Mouse (Mus musculus): ENCODE measurements around the gene Atf6. TPM values are rescaled to one million over a fixed set of nuclear protein-coding genes. Genes with fewer than 3 reads are reported as not detected.

Atf6 gene
- total RNA-seq, 2 experiments from 2014 or later, result 24.3 to 27.6 TPM

DNA sequence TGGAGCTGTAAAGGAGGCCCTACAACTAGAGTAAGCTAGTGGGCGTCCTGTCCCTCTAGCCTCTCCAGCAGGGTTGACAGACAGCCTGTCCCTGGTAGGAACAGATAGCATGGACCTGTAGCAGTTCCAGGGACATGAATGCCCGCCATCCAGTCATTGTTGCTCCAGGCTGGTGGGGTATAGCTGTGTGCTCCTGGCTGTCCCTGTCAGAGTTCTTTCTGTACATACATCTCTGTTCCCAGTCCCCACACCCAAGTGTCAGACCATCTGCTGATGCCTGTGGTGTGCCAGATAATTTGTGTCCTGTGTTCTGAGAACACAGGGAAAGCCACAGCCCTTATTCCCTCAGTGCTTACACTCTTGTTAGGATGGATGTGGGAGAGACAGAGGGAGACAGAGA, 187.9 kb downstream of the Atf6 start:
- no peak for ATAC-seq (replicated peaks; ENCODE audit: poor library complexity)

DNA sequence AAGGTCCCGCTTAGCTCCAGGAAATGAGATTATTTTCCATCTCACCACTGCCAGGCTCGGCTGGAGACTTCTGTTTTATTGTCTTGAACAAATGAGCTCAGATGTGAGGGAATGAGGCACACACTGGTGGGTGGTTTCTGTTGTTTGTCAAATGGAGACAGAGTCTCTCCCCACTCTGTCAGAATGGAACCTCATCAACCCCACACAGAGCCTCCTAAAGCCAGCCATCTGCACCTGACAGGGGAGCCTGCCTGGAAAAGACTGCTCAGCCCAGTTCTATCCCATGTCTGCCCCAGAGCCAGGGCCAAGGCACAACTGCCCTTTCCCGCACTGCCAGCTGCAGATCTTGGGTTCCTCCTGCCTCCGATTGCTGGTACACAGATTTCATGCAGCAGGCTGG, 188.7 kb downstream of the Atf6 start:
- no peak for ATAC-seq (replicated peaks; ENCODE audit: poor library complexity)

DNA sequence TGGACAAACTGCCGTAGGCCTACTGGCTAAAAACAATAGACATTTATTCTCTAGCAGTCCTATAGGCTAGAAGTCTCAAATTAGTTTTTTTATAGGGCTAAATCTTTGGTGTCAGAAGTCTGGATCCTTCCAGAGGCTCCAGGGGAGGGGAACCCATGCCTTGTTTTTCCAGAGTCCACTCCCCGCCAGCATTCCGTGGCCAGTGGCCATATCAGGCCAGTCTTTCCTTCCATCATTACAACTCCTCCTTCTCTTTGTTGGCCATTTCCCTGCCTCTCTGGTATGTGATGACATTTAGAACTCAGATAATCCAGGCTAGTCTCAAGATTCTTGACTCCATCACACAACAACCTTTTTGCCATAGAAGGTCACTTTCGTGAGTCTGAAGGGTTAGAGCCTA, 189.9 kb downstream of the Atf6 start:
- ATAC-seq (replicated peaks; ENCODE audit: poor library complexity), result no peak

DNA sequence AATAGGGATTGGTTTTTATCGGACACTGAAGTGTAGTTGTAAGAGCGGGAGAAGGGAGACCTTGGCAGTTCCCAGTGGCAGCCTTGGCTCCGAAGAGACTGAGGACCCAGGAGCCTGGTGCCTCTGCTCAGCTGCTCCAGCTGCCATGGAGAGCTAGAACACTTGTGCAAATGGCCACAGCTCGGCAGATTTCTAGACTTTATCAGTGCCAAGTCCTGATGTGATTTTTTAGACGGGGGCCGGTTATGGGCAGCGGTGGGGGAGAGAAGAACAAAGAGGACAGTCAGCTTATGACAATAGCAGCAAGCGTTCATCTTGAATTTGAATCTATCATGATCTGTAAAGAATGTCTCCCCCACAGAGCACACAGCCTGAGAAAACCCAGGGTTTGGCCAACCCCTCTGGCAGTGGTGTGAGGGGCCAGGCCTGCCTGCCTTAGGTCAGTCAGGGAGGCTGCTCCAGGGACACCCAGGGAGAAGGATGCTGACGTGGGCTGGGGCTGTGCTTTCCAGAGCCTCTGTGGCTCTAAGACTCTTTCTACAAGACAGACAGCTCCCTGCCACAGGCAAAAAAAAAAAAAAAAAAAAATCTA, 193.3 kb downstream of the Atf6 start:
- ATAC-seq (replicated peaks; ENCODE audit: poor library complexity), result no peak

DNA sequence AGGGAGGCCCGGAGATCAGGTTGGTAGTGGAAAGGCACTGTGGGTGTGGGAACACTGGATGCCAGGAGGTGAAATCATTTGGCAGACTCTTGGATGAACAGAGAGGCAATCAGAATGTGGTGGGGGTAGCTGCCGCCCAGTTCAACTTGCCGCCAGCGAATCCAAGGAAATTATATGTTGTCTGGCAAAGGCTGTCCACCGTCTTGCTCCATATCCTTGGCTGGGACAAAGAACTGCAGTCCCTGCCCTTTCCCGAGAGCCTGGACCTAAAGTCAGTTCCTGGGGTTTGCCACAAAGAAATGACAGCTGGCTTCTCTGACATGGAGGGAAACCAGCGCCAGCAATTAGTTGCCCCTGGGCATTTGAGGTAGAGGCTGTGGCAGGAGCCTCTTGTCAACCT, 202.4 kb downstream of the Atf6 start:
- ATAC-seq (replicated peaks; ENCODE audit: poor library complexity), result no peak

DNA sequence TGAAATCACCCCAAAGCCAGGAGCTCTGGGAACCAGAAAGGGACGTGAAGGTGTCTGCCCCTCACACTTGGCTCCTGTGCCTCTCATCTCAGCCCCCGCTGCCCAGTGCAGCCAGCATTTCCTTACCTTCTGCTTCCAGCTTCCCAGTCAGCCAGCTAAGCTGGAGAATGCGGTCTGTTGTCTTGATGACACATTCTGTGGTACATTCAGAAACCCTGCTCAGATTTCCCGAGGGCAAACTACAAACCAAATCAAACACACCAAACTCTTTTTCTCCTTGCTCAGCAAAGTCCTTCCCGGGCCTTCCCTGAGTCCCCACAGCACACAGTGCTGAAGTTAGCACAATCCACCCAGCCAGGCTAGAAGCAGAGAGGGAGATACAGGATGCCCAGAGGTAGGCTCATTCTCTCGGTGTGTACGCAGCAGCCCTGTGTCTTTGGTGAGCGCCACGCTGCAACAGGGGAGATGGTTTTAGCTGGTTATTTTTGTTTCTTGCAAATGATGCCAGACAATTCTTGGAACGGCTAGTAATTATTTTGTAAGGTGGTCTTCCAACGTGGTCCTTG, 202.9 kb downstream of the Atf6 start:
- ATAC-seq (replicated peaks; ENCODE audit: poor library complexity), result no peak

DNA sequence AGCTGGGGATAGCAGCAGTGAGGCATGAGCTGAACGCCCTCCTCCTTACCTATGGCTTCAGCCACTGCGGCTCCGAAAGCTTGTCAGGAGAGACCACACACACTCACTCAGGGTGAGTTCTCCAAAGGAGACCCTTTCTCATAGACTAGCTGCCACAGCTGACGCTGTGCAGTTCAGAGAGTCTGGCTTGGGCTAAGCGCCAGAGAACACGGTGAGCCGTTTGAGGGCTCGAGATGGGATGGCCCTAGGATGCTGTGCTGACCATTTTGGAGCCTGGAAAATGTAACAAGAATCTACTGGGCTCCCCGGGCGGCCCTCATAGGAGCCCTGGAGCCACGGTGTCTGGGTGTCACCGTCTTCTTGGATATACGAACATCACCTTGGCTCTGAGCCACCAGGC, 208.3 kb downstream of the Atf6 start:
- no peak for ATAC-seq (replicated peaks; ENCODE audit: poor library complexity)

DNA sequence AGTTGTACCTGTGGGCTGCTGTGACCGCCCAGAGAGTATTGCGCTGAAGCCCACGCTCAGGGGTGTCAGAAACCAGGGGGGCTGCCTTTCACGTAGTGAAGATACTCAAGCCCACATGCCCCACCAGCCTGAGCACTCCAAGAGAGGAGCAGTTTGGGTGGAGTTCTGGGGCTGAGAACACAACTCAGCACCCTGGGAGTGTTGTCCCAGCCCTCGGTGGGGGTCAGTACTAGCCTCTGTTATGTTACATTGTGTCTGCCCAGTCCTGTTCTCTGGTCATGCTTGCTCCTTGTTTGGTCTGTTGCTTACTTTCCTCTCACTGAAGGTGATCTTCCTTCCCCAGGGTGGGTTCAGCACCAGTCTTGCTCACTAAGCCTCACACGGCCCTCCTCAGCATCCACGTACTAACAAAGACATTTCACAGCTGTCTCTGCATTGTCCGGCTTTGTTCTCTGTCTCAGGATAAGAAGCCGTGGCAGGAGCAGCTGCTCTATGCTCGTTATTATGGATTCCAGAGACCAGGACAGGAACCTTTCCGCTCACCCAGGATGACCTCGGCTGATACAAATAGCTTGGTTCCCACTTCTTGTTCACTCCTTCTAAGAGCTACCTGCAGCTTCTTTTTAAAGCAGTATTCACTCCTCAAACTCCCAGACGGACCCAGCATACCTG, 209.8 kb downstream of the Atf6 start:
- no peak for ATAC-seq (replicated peaks; ENCODE audit: poor library complexity)

DNA sequence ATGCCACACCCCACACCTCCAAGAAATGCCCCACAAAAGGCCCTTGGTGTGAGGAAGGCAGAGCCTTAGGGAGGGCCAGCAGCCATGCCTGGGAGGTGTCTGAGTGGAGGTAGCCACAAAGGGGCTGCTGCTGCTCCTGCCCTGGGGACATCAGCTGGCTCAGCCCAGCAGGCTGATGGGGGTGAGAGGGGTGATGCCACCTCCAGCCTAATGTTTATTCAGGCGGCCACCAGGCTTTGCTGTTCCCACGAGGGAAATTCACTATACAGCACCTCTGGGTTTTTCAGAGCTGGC, 210.4 kb downstream of the Atf6 start:
- ATAC-seq (replicated peaks; ENCODE audit: poor library complexity), result no peak

DNA sequence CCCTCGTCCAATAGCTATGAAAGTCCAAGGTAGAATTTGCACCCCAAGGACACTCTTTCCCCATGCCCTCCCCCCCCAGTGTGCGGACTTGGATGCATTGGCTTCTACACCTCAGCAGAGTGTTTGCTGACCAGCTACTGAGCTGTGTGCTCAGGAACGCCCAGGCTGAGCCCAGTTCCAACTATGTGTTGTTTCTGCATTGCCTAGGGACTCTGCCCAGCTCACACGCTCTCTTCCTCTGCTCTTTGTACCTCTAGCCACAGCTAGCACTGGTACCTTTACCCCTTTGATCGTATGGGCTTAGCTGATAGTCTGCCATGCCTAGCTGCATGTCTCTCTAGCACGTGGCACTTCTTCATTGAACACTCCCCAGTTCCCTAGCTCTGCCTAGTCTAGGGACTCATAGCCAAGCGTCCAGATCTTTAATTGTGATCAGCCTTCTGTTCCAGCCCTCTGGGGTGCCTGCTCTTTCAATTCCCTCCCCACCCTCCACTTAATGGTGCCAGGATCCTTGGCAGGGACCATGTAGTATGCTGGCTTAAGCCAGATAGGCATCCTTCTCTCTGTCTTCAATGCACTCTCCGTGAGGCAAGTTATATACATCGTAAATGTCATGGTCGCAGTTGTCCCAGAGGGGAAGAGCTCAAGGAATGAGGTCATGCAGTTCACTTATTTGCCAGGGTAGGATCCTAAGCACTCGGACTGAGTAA, 210.9 kb downstream of the Atf6 start:
- ATAC-seq (replicated peaks; ENCODE audit: poor library complexity), result no peak

DNA sequence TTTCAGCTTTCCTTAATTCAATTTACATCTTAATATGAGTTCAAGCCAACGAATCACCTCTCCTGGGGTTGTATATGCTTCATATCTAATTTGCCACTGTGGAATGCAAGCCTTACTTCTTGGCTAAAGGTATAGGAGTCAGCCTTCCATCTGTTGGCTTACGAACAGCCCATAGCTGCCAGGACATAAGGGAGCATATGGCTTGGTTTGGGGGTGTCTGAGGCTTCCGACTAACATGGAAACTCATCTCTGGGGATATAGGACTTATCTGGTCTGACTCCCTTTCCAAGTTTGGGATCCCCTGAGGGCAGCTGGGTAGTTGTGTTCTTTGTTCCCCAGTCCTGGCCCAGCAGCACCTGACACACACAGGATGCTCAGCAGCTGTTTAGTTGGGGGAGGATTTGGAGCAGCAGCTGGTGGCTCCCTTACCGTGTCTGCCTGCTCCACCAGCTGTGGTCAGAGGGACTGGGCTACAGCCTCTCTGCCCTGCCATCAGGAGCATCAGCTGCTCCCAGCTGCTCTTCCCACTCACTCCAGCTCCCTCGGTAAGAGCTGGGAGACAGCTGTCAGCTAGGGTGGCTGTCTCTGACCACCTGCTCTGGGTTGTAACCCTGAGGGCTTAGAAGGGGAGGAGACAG, 212.2 kb downstream of the Atf6 start:
- no peak for ATAC-seq (replicated peaks; ENCODE audit: poor library complexity)

Other genes with a start within 250 kb of the Atf6 start
- gene Olfml2b, start 223.2 kb downstream of the Atf6 start, total RNA-seq (2015), result 0.67 and 1.3 TPM in 2 replicates
- 1.8 and 2.0 TPM in 2 replicates for gene Olfml2b, start 223.2 kb downstream of the Atf6 start, total RNA-seq (2017)
- 1.3 TPM in 1 of 2 replicates, not detected in the other for gene Gm26620, start 17.3 kb upstream of the Atf6 start, total RNA-seq (2015)
- 0.20 TPM in 1 of 2 replicates, not detected in the other for gene Gm26620, start 17.3 kb upstream of the Atf6 start, total RNA-seq (2017)
- 17.6 and 19.9 TPM in 2 replicates for gene Dusp12, start 17.8 kb upstream of the Atf6 start, total RNA-seq (2015)
- gene Dusp12, start 17.8 kb upstream of the Atf6 start, total RNA-seq (2017), result 9.4 and 10.3 TPM in 2 replicates
- gene Fcrlb, start 45.2 kb upstream of the Atf6 start, total RNA-seq (2015), result not detected in 2 replicates
- not detected in 2 replicates for gene Fcrlb, start 45.2 kb upstream of the Atf6 start, total RNA-seq (2017)
- gene Fcrla, start 59.8 kb upstream of the Atf6 start, total RNA-seq (2015), result not detected in 2 replicates
- gene Fcrla, start 59.8 kb upstream of the Atf6 start, total RNA-seq (2017), result not detected in 2 replicates
- gene Fcgr2b, start 108.8 kb upstream of the Atf6 start, total RNA-seq (2015), result 142 and 144 TPM in 2 replicates
- 99.9 and 118 TPM in 2 replicates for gene Fcgr2b, start 108.8 kb upstream of the Atf6 start, total RNA-seq (2017)
- gene Fcgr4, start 151.1 kb upstream of the Atf6 start, total RNA-seq (2015), result 5.4 and 10.5 TPM in 2 replicates
- gene Fcgr4, start 151.1 kb upstream of the Atf6 start, total RNA-seq (2017), result 7.7 and 8.0 TPM in 2 replicates
- gene Fcgr3, start 197.2 kb upstream of the Atf6 start, total RNA-seq (2015), result 384 and 416 TPM in 2 replicates
- 406 and 474 TPM in 2 replicates for gene Fcgr3, start 197.2 kb upstream of the Atf6 start, total RNA-seq (2017)
- 2.0 and 4.2 TPM in 2 replicates for gene Cfap126, start 246.1 kb upstream of the Atf6 start, total RNA-seq (2015)
- gene Cfap126, start 246.1 kb upstream of the Atf6 start, total RNA-seq (2017), result 1.0 and 4.8 TPM in 2 replicates

All from megakaryocyte progenitor cell, adult 5-6 weeks (primary cell).